Mouse (Mus musculus) stomach, postnatal 0 days (tissue): ENCODE results near the gene Olfr959.

Experiments used
- CTCF ChIP-seq: IDR thresholded peaks from 2 replicates; pipeline ENCODE4 v1.5.1; 2016; ENCODE audit warnings: antibody characterized with exemption, low read depth, mild to moderate bottlenecking, moderate library complexity
- EP300 ChIP-seq: optimal IDR thresholded peaks from 2 replicates; pipeline ENCODE3; 2016; ENCODE audit warnings: antibody characterized with exemption

GRCm38 (mm10) chr9:39577050-39577449 is 1.7 kb upstream of the Olfr959 start:
- TF ChIP-seq CTCF (no peak), EP300 (no peak)
